Mouse (Mus musculus) embryonic facial prominence, embryonic 10.5 days (tissue): ENCODE data around the gene Mta3. TPM values are rescaled to one million over a fixed set of nuclear protein-coding genes. Genes with fewer than 3 reads are reported as not detected.

Experiments used
- DNase-seq: peaks from one replicate; pipeline ENCODE4 v3.0.0-alpha.2; 2017; ENCODE audit warnings: low spot score
- H3K27ac ChIP-seq: fragments of 300-500 bp; sonication (generic); replicated peaks from 2 replicates; pipeline ENCODE4 v1.5.1; 2016; ENCODE audit warnings: mild to moderate bottlenecking
- H3K27me3 ChIP-seq: fragments of 300-500 bp; sonication (generic); replicated peaks from 2 replicates; pipeline ENCODE4 v1.6.1; 2016; ENCODE audit warnings: low read depth, mild to moderate bottlenecking; ENCODE audit not compliant: poor library complexity, severe bottlenecking
- H3K36me3 ChIP-seq: fragments of 300-500 bp; sonication (generic); replicated peaks from 2 replicates; pipeline ENCODE4 v1.6.1; 2016; ENCODE audit warnings: mild to moderate bottlenecking, moderate library complexity
- H3K4me1 ChIP-seq: fragments of 300-500 bp; sonication (generic); 2 replicates; pipeline ENCODE4 v1.6.1; 2016
- H3K4me3 ChIP-seq: fragments of 300-500 bp; sonication (generic); 2 replicates; pipeline ENCODE4 v1.5.1; 2016; ENCODE audit warnings: mild to moderate bottlenecking, moderate library complexity
- H3K9me3 ChIP-seq: fragments of 300-500 bp; sonication (generic); 2 replicates; pipeline ENCODE4 v1.6.1; 2016; ENCODE audit warnings: mild to moderate bottlenecking
- WGBS: fragments of 180-500 bp; shearing (Covaris S2); methylation state at CpG from one replicate; pipeline ENCODE4 v1.1.7; 2016; 5-methylcytosine and 5-hydroxymethylcytosine counted together
- polyA plus RNA-seq: library from polyadenylated mRNA; unstranded; fragments of >200 nt; fragmentation: Nextera tagmentation; extraction: Ambion mirVana; gene quantifications from 2 replicates; pipeline ENCODE4 v1.2.1, GENCODE M21; 2016

Mta3 gene
- polyA plus RNA-seq, 1 experiment from 2014 or later = 40.5 TPM

GRCm38 (mm10) chr17:83829356-83829755, 123.4 kb downstream of the Mta3 start:
- 74% methylated on average over 3 of the region's 3 CpGs for WGBS
- Histone ChIP-seq H3K36me3 (no peaks in the 10 kb centered on the region), H3K4me1 (peaks cover 20% of the 10 kb centered on the region), H3K27ac (peak overlapping the region; percentile 45; the same call in 1 of the 2 replicates), H3K9me3 (no peaks in the 10 kb centered on the region), H3K4me3 (no peak overlapping the region), H3K27me3 (no peaks in the 10 kb centered on the region)
- no peak for DNase-seq

- Histone ChIP-seq H3K4me3 (no peak overlapping the region), H3K4me1 (peaks cover 26% of the 10 kb centered on the region), H3K9me3 (no peaks in the 10 kb centered on the region), H3K27ac (0 out of 2 replicates have a peak overlapping the region, but pooled peaks have one; percentile 15), H3K27me3 (no peaks in the 10 kb centered on the region), H3K36me3 (no peaks in the 10 kb centered on the region)
- 96% methylated on average over 4 of the region's 4 CpGs for WGBS
- DNase-seq = no peak
Observed at GRCm38 (mm10) chr17:83830616-83831292, 124.8 kb downstream of the Mta3 start.

GRCm38 (mm10) chr17:83834120-83834519, 128.2 kb downstream of the Mta3 start:
- DNase-seq = no peak
- Histone ChIP-seq H3K27me3 (0 out of 2 replicates have a peak, but pooled peaks cover 10% of the 10 kb centered on the region), H3K4me3 (no peak overlapping the region), H3K36me3 (no peaks in the 10 kb centered on the region), H3K9me3 (no peaks in the 10 kb centered on the region), H3K27ac (no peak overlapping the region), H3K4me1 (peaks cover 34% of the 10 kb centered on the region)
- WGBS = 73% methylated on average over 4 of the region's 4 CpGs

GRCm38 (mm10) chr17:83836048-83836447, 130.1 kb downstream of the Mta3 start:
- H3K36me3 ChIP-seq = no peaks in the 10 kb centered on the region
- no peak for DNase-seq
- H3K27me3 ChIP-seq = 0 out of 2 replicates have a peak, but pooled peaks cover 10% of the 10 kb centered on the region
- H3K4me3 ChIP-seq = no peak overlapping the region
- H3K27ac ChIP-seq = no peak overlapping the region
- H3K9me3 ChIP-seq = no peaks in the 10 kb centered on the region
- 59% methylated on average over 3 of the region's 3 CpGs for WGBS
- H3K4me1 ChIP-seq = peaks cover 26% of the 10 kb centered on the region

- H3K4me1 ChIP-seq = peaks cover 26% of the 10 kb centered on the region
- WGBS = 68% methylated on average over 8 of the region's 8 CpGs
- peak overlapping the region; percentile 24; the same call in 1 of the 2 replicates for H3K27ac ChIP-seq
- 0 out of 2 replicates have a peak, but pooled peaks cover 10% of the 10 kb centered on the region for H3K27me3 ChIP-seq
- no peak for DNase-seq
- H3K36me3 ChIP-seq = no peaks in the 10 kb centered on the region
- no peak overlapping the region for H3K4me3 ChIP-seq
- no peaks in the 10 kb centered on the region for H3K9me3 ChIP-seq
Observed at GRCm38 (mm10) chr17:83837659-83838190, 131.8 kb downstream of the Mta3 start.

- WGBS = 66% methylated on average over 9 of the region's 9 CpGs
- no peak for DNase-seq
- Histone ChIP-seq H3K9me3 (no peaks in the 10 kb centered on the region), H3K27me3 (0 out of 2 replicates have a peak, but pooled peaks cover 10% of the 10 kb centered on the region), H3K27ac (no peak overlapping the region), H3K4me3 (no peak overlapping the region), H3K4me1 (peaks cover 30% of the 10 kb centered on the region), H3K36me3 (no peaks in the 10 kb centered on the region)
Observed at GRCm38 (mm10) chr17:83839132-83839531, 133.2 kb downstream of the Mta3 start.

- H3K36me3 ChIP-seq = no peaks in the 10 kb centered on the region
- no peak for DNase-seq
- H3K4me3 ChIP-seq = no peak overlapping the region
- 75% methylated on average over 5 of the region's 5 CpGs for WGBS
- peaks cover 22% of the 10 kb centered on the region for H3K4me1 ChIP-seq
- no peaks in the 10 kb centered on the region for H3K9me3 ChIP-seq
- 0 out of 2 replicates have a peak, but pooled peaks cover 10% of the 10 kb centered on the region for H3K27me3 ChIP-seq
- no peak overlapping the region for H3K27ac ChIP-seq
Observed at GRCm38 (mm10) chr17:83841011-83841410, 135.0 kb downstream of the Mta3 start.

- peaks cover 11% of the 10 kb centered on the region for H3K4me1 ChIP-seq
- H3K27me3 ChIP-seq = 0 out of 2 replicates have a peak, but pooled peaks cover 3% of the 10 kb centered on the region
- no peak overlapping the region for H3K27ac ChIP-seq
- H3K4me3 ChIP-seq = no peak overlapping the region
- H3K9me3 ChIP-seq = no peaks in the 10 kb centered on the region
- DNase-seq = no peak
- no peaks in the 10 kb centered on the region for H3K36me3 ChIP-seq
- 72% methylated on average over 7 of the region's 7 CpGs for WGBS
Observed at GRCm38 (mm10) chr17:83843780-83844179, 137.8 kb downstream of the Mta3 start.

- WGBS = 85% methylated on average over 8 of the region's 8 CpGs
- peaks cover 26% of the 10 kb centered on the region for H3K4me1 ChIP-seq
- H3K36me3 ChIP-seq = no peaks in the 10 kb centered on the region
- H3K4me3 ChIP-seq = no peak overlapping the region
- no peaks in the 10 kb centered on the region for H3K9me3 ChIP-seq
- H3K27me3 ChIP-seq = no peaks in the 10 kb centered on the region
- no peak overlapping the region for H3K27ac ChIP-seq
- DNase-seq = no peak
Observed at GRCm38 (mm10) chr17:83845538-83845937, 139.6 kb downstream of the Mta3 start.

GRCm38 (mm10) chr17:83846301-83847021, 140.5 kb downstream of the Mta3 start:
- WGBS = 83% methylated on average over 21 of the region's 21 CpGs
- DNase-seq = no peak
- Histone ChIP-seq H3K9me3 (no peaks in the 10 kb centered on the region), H3K4me1 (peaks cover 26% of the 10 kb centered on the region), H3K36me3 (no peaks in the 10 kb centered on the region), H3K27ac (no peak overlapping the region), H3K4me3 (no peak overlapping the region), H3K27me3 (no peaks in the 10 kb centered on the region)

GRCm38 (mm10) chr17:83847100-83847499, 141.1 kb downstream of the Mta3 start:
- peaks cover 26% of the 10 kb centered on the region for H3K4me1 ChIP-seq
- no peaks in the 10 kb centered on the region for H3K9me3 ChIP-seq
- DNase-seq = no peak
- H3K36me3 ChIP-seq = no peaks in the 10 kb centered on the region
- no peak overlapping the region for H3K27ac ChIP-seq
- no peaks in the 10 kb centered on the region for H3K27me3 ChIP-seq
- H3K4me3 ChIP-seq = no peak overlapping the region
- WGBS = 90% methylated on average over 6 of the region's 6 CpGs

- Histone ChIP-seq H3K4me3 (no peak within 1 kb of the TSS), H3K27me3 (no peaks in the 10 kb centered on the region), H3K36me3 (no peaks in the 10 kb centered on the region), H3K4me1 (peaks cover 26% of the 10 kb centered on the region), H3K9me3 (no peaks in the 10 kb centered on the region), H3K27ac (no peak within 1 kb of the TSS)
- no peak for DNase-seq
- 74% methylated on average over 3 of the region's 3 CpGs for WGBS
Observed at GRCm38 (mm10) chr17:83847815-83848214, 141.9 kb downstream of the Mta3 start, which contains the start of gene Haao. TSS of gene Haao (minus strand) at chr17:83847963.
